Mouse (Mus musculus) testis, adult 2 months (tissue): ENCODE measurements around the gene Hist1h2ae. TPM values are rescaled to one million over a fixed set of nuclear protein-coding genes. Genes with fewer than 3 reads are reported as not detected.
A peak's percentile ranks its signal among the peaks of the same experiment; 100 is the strongest.
"Not testable (repeated sequence)": the region's sequence is repeated elsewhere in the genome, so short reads cannot be mapped to it uniquely, and the experiment has no call there.

ENCODE experiments used
- H3K27ac ChIP-seq: fragments of 200-500 bp; 2 replicates; pipeline ENCODE4 v1.5.1; 2012; ENCODE audit warnings: low read depth, low read length; ENCODE audit not compliant: control insufficient read depth, insufficient read depth
- H3K27me3 ChIP-seq: fragments of 200-500 bp; 2 replicates; pipeline ENCODE4 v1.6.1; 2012; ENCODE audit warnings: mild to moderate bottlenecking, low read length, moderate library complexity; ENCODE audit not compliant: control insufficient read depth, insufficient read depth
- H3K36me3 ChIP-seq: fragments of 200-500 bp; 2 replicates; pipeline ENCODE4 v1.6.1; 2012; ENCODE audit warnings: mild to moderate bottlenecking, low read length; ENCODE audit not compliant: control insufficient read depth, insufficient read depth
- H3K4me1 ChIP-seq: fragments of 200-500 bp; 2 replicates; pipeline ENCODE4 v1.6.1; 2012; ENCODE audit warnings: low read length; ENCODE audit not compliant: control insufficient read depth, insufficient read depth
- H3K4me3 ChIP-seq: fragments of 200-500 bp; 2 replicates; pipeline ENCODE4 v1.5.1; 2012; ENCODE audit warnings: low read depth, mild to moderate bottlenecking, low read length, moderate library complexity, mixed read lengths; ENCODE audit not compliant: control insufficient read depth
- CTCF ChIP-seq: fragments of 200-500 bp; IDR thresholded peaks from 2 replicates; pipeline ENCODE4 v1.5.1; 2012; ENCODE audit warnings: low read depth, mild to moderate bottlenecking, inconsistent platforms, low read length, moderate library complexity; ENCODE audit not compliant: control insufficient read depth, insufficient read depth, insufficient replicate concordance
- POLR2A ChIP-seq: fragments of 200-500 bp; IDR thresholded peaks from 2 replicates; pipeline ENCODE4 v1.6.1; 2012; ENCODE audit warnings: low read depth, mild to moderate bottlenecking, inconsistent platforms, low read length, moderate library complexity; ENCODE audit not compliant: control insufficient read depth
- polyA plus RNA-seq: library from polyadenylated mRNA; depleted of rRNA; stranded (reverse); fragments of >200 nt; gene quantifications from 2 replicates; pipeline ENCODE4 v1.2.3, GENCODE M21; 2012

Hist1h2ae gene
- polyA plus RNA-seq, 1 experiment, result 0.36 TPM

DNA sequence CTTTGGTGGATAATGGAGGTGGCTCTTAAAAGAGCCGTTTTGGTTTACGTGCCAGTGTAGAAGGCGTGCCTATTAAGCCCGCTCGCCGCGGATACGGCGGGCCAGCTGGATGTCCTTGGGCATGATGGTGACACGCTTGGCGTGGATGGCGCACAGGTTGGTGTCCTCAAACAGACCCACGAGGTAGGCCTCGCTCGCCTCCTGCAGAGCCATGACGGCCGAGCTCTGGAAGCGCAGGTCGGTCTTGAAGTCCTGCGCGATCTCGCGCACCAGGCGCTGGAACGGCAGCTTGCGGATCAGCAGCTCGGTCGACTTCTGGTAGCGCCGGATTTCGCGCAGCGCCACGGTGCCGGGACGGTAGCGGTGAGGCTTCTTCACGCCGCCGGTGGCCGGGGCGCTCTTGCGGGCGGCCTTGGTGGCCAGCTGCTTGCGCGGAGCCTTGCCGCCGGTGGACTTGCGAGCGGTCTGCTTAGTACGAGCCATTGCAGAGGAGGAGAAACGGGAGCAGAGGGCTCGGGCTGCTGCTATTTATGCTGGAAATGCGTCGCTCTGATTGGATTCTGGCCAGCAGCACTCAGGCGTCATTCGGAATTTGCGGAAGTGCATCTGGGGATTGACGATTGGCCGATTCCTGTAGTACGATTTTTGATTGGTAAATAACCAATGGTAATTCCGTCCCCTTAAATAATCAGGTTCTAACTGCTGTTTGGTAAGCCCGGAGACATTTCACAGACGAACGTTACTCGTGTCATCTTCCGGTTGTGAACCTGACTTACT is 8.9 kb downstream of the Hist1h2ae start, which contains the start of gene Hist1h3e:
Gene Hist1h3e, minus strand, starts transcription at position 487 of the 777 bp plus-strand sequence.
- Histone ChIP-seq H3K4me3 (peak within 1 kb of the TSS; percentile 81), H3K27ac (peak within 1 kb of the TSS; percentile 75)
- H3K36me3 ChIP-seq, H3K4me1 ChIP-seq, H3K27me3 ChIP-seq: not testable (repeated sequence)
- peak; percentile 83 for TF ChIP-seq POLR2A

DNA sequence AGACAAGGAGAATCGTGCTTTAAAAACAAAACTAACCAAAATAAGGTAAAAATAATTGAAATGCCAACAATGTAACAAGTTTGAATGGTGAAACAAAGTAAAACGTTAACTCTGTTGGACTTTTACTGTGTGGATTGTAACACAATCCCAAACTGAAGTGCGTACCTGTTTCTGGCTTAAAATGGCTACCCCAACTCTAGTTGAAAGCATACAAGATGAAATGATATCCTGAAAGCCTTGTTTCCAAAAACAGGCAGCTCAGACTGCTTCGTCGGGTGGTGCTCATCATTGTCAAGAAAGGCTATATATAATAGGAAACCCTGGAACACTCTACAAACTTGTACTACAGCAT is 9.5 kb downstream of the Hist1h2ae start:
- H3K27ac ChIP-seq, H3K36me3 ChIP-seq, H3K4me3 ChIP-seq, H3K27me3 ChIP-seq, H3K4me1 ChIP-seq: not testable (repeated sequence)

DNA sequence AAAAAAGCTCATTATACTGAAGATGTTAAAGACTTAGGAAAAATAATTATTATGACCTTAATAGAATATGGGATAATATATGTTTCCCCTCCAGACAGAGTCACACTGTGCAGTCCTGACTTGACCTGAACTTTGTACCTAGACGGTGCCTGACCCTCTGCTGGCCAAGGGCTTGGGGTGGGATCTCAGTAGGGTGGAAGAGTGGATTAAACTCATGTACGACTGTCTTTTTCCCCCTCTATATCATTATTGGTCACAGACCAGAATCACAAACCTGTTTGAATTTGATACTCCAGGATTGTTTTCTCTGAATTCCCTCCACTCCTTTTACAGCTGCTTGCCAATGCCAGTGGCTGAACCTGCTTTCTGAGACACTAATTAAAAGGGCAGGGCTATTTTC is 10.3 kb downstream of the Hist1h2ae start:
- H3K27me3 ChIP-seq, H3K36me3 ChIP-seq, H3K4me3 ChIP-seq: not testable (repeated sequence)

DNA sequence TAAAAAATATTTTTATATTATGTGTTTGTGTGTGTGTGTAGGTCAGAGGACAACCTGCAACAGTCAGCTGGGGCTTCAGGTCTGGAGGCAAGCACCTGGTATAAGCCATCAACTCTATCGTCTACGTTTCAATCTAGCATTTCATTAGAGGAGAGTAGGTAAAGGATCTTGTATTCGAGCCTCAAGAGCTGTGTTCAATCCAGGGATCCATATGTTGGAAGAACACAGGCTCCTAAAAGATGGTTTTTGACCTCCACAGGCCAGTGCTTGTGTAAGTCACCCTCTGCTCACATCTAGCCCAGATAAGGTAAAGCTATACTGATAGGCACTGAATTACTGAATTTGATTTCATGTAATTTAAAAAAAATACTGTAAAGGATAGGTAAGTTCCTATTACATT is 14.1 kb downstream of the Hist1h2ae start:
- H3K27me3 ChIP-seq, result no peaks in the 10 kb centered on the region
- TF ChIP-seq CTCF (no peak), POLR2A (no peak)
- H3K27ac ChIP-seq, result no peak overlapping the region
- H3K4me1 ChIP-seq, result no peaks in the 10 kb centered on the region; the same call in 1 of the 2 replicates
- no peak overlapping the region; the same call in 1 of the 2 replicates for H3K4me3 ChIP-seq
- no peaks in the 10 kb centered on the region for H3K36me3 ChIP-seq

More for the DNA sequence above, 10.3 kb downstream of the Hist1h2ae start:
- not testable (repeated sequence) for H3K4me1 ChIP-seq, H3K27ac ChIP-seq

DNA sequence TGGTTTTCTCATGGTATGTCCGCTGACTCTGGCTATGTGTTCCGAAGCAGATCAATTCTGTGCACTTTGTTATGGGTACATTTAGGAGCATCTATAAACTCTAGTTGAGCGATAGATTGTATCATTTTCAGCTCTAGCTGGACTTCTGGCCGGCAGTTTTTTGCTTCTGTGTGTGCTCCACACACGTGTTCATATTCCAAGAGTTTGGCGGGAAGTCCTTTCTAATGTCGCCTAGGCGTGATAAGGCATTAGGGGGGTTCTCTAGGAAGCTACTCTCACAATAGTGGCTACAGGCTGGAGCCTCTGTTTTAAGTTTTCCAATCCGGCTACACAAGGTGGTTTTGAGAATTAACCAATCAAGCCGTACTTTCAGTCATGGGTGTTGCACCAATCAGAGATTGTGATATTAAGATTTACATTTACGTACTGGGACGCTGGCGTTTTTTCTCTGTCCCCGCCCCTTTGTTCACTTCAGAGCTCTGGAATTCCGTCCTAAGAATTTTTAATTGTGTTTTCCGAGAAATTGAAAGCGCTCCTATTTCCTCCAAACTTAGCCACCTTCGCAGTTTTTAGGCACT is 15.1 kb downstream of the Hist1h2ae start:
- Histone ChIP-seq H3K4me3 (peak overlapping the region; percentile 66), H3K27me3 (no peaks in the 10 kb centered on the region), H3K36me3 (no peaks in the 10 kb centered on the region), H3K4me1 (peaks cover 3% of the 10 kb centered on the region), H3K27ac (peak overlapping the region; percentile 76)
- TF ChIP-seq POLR2A (no peak), CTCF (no peak)

DNA sequence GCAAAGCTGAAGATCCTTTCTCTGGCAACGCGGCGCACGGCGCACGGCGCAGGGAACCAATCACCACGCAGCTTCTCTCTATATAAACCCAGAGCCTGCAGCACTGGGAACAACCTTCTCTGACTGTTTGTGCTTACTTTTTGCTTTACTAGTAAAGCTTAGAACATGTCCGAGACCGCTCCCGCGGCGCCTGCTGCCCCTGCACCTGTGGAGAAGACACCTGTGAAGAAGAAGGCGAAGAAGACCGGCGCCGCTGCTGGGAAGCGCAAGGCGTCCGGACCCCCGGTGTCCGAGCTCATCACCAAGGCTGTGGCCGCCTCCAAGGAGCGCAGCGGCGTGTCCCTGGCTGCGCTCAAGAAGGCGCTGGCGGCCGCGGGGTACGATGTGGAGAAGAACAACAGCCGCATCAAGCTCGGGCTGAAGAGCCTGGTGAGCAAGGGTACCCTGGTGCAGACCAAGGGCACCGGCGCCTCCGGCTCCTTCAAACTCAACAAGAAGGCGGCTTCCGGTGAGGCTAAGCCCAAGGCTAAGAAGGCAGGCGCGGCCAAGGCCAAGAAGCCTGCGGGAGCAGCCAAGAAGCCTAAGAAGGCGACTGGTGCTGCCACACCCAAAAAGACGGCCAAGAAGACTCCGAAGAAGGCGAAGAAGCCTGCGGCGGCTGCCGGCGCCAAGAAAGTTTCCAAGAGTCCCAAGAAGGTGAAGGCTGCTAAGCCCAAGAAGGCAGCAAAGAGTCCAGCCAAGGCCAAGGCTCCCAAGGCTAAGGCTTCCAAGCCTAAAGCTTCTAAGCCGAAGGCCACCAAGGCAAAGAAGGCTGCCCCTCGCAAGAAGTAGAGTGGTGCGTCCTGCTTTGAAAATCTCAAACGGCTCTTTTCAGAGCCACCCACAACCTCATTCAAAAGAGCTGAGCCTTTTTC is 15.8 kb downstream of the Hist1h2ae start:
- Histone ChIP-seq H3K27ac (peak overlapping the region; percentile 76), H3K27me3 (no peaks in the 10 kb centered on the region), H3K4me3 (peak overlapping the region; percentile 66), H3K4me1 (peaks cover 3% of the 10 kb centered on the region), H3K36me3 (no peaks in the 10 kb centered on the region)
- TF ChIP-seq CTCF, result no peak
- TF ChIP-seq POLR2A, result peak; percentile 39; the same call in 1 of the 2 replicates

GRCm38 (mm10) chr13:23554393-23554792 is 16.6 kb downstream of the Hist1h2ae start:
- Histone ChIP-seq H3K4me3 (no peak overlapping the region), H3K27ac (no peak overlapping the region), H3K4me1 (peaks cover 3% of the 10 kb centered on the region), H3K27me3 (no peaks in the 10 kb centered on the region), H3K36me3 (no peaks in the 10 kb centered on the region)
- TF ChIP-seq POLR2A (no peak), CTCF (no peak)
